Mouse (Mus musculus) ES-Bruce4 (cell line): ENCODE measurements around the gene Isg15.
A peak's percentile ranks its signal among the peaks of the same experiment; 100 is the strongest.

Experiments used
- CTCF ChIP-seq: IDR thresholded peaks from one replicate; pipeline ENCODE4 v1.8.1; 2011; ENCODE audit warnings: low read depth, low read length
- EP300 ChIP-seq: IDR thresholded peaks from 2 replicates; pipeline ENCODE4 v1.6.1; 2011; ENCODE audit warnings: low read depth, low read length; ENCODE audit not compliant: insufficient read depth
- POLR2A ChIP-seq: IDR thresholded peaks from one replicate; pipeline ENCODE4 v1.8.1; 2011; ENCODE audit warnings: low read length; ENCODE audit not compliant: insufficient read depth

GRCm38 (mm10) chr4:156193200-156193590, 7.4 kb downstream of the Isg15 start:
- TF ChIP-seq CTCF (no peak), EP300 (peak; percentile 98), POLR2A (no peak)
